Mouse (Mus musculus) adrenal gland, adult 18-20 months (tissue): Measurements from ENCODE around the gene Uap1. TPM values are rescaled to one million over a fixed set of nuclear protein-coding genes. Genes with fewer than 3 reads are reported as not detected.

Experiments used
- DNase-seq, 2 experiments: peaks; one replicate each; pipeline ENCODE4 v3.0.0; 2021 to 2022; ENCODE audit warnings: low spot score in 2 of 2
- long read RNA-seq, 2 experiments: library from polyadenylated mRNA; stranded (forward); transcript quantifications; one replicate each; pipeline ENCODE4 v2.0.0; 2021
- total RNA-seq, 2 experiments: library from RNA; stranded (reverse); gene quantifications; 1 replicate in 1 of 2; 2 replicates in 1 of 2; pipeline ENCODE4 v1.2.3; 2021

Gene Uap1
- 10 to 100 TPM; 68.0 to 84.4 TPM for total RNA-seq
- long read RNA-seq, experiment 1, transcript Uap1-203 (11 exons, 2,287 nt): major isoform, 44 of 109 reads
- long read RNA-seq, experiment 1, transcript Uap1-202 (10 exons, 2,311 nt): minor isoform, 36 of 109 reads
- long read RNA-seq, experiment 1, transcript Uap1-201 (11 exons, 2,283 nt): minor isoform, 20 of 109 reads
- long read RNA-seq, experiment 1, partial matches to known transcripts: 3 of 109 reads
- long read RNA-seq, experiment 1, other reads (novel, unspliced or antisense): 5 of 109 reads
- long read RNA-seq, experiment 2, transcript Uap1-202 (10 exons, 2,311 nt): major isoform, 36 of 96 reads
- long read RNA-seq, experiment 2, transcript Uap1-201 (11 exons, 2,283 nt): minor isoform, 13 of 96 reads
- long read RNA-seq, experiment 2, transcript Uap1-203 (11 exons, 2,287 nt): minor isoform, 34 of 96 reads
- long read RNA-seq, experiment 2, partial matches to known transcripts: 2 of 96 reads
- long read RNA-seq, experiment 2, other reads (novel, unspliced or antisense): 11 of 96 reads

GRCm38 (mm10) chr1:170174814-170175332 is at the start of gene Uap1:
TSS of gene Uap1 (minus strand) at chr1:170174957.
- DNase-seq: peak; percentile 97 to 98

- DNase-seq: no peak
Observed at GRCm38 (mm10) chr1:170223276-170223675, 48.5 kb upstream of the Uap1 start.

GRCm38 (mm10) chr1:170220351-170220750 is 45.6 kb upstream of the Uap1 start:
- no peak for DNase-seq

GRCm38 (mm10) chr1:170218091-170218884 is 43.5 kb upstream of the Uap1 start:
- DNase-seq: no peak

- DNase-seq: no peak
Observed at GRCm38 (mm10) chr1:170215590-170215989, 40.8 kb upstream of the Uap1 start.

GRCm38 (mm10) chr1:170214757-170215522 is 40.2 kb upstream of the Uap1 start, which contains the start of gene Uhmk1:
TSS of gene Uhmk1 (minus strand) at chr1:170215397.
- DNase-seq: peak; percentile 84 to 85

GRCm38 (mm10) chr1:170214383-170214756 is 39.6 kb upstream of the Uap1 start:
- no peak for DNase-seq

- DNase-seq: no peak
Observed at GRCm38 (mm10) chr1:170213181-170213879, 38.6 kb upstream of the Uap1 start.

GRCm38 (mm10) chr1:170206395-170206794 is 31.6 kb upstream of the Uap1 start:
- DNase-seq: no peak

GRCm38 (mm10) chr1:170200379-170200778 is 25.6 kb upstream of the Uap1 start:
- DNase-seq: no peak

GRCm38 (mm10) chr1:170196211-170196610 is 21.5 kb upstream of the Uap1 start:
- no peak for DNase-seq

GRCm38 (mm10) chr1:170191925-170192324 is 17.2 kb upstream of the Uap1 start:
- no peak for DNase-seq

GRCm38 (mm10) chr1:170190225-170190624 is 15.5 kb upstream of the Uap1 start:
- DNase-seq: no peak

- DNase-seq: peak; percentile 44 to 50
Observed at GRCm38 (mm10) chr1:170188601-170189000, 13.8 kb upstream of the Uap1 start.

- DNase-seq: no peak
Observed at GRCm38 (mm10) chr1:170186531-170186930, 11.8 kb upstream of the Uap1 start.

GRCm38 (mm10) chr1:170185137-170185536 is 10.4 kb upstream of the Uap1 start:
- DNase-seq: no peak

- no peak for DNase-seq
Observed at GRCm38 (mm10) chr1:170182706-170183105, 7.9 kb upstream of the Uap1 start.

GRCm38 (mm10) chr1:170176661-170177239 is 2.0 kb upstream of the Uap1 start:
- no peak for DNase-seq

- no peak for DNase-seq
Observed at GRCm38 (mm10) chr1:170175848-170176247, 1.1 kb upstream of the Uap1 start.
